Mouse (Mus musculus) stomach, postnatal 0 days (tissue): Measurements from ENCODE around the gene Glt8d2. TPM values are rescaled to one million over a fixed set of nuclear protein-coding genes. Genes with fewer than 3 reads are reported as not detected.

Experiments used
- ATAC-seq: fragments of 200-750 bp; cut with Nextera tagmentation; 2 replicates; pipeline ENCODE4 v1.8.0; 2017; ENCODE audit not compliant: low FRiP score, low TSS enrichment
- DNase-seq: peaks from one replicate; pipeline ENCODE4 v3.0.0-alpha.2; 2016; ENCODE audit warnings: low spot score
- H3K27ac ChIP-seq: fragments of 300-500 bp; sonication (generic); replicated peaks from 2 replicates; pipeline ENCODE4 v1.5.1; 2014; ENCODE audit warnings: mild to moderate bottlenecking, control low read depth
- H3K27me3 ChIP-seq: fragments of 300-500 bp; sonication (generic); 2 replicates; pipeline ENCODE4 v1.6.1; 2014; ENCODE audit warnings: low read length; ENCODE audit not compliant: control insufficient read depth, insufficient read depth
- H3K36me3 ChIP-seq: fragments of 300-500 bp; sonication (generic); 2 replicates; pipeline ENCODE4 v1.6.1; 2014; ENCODE audit warnings: low read length, mixed read lengths; ENCODE audit not compliant: control insufficient read depth, insufficient read depth
- H3K4me1 ChIP-seq: fragments of 300-500 bp; sonication (generic); replicated peaks from 2 replicates; pipeline ENCODE4 v1.6.1; 2014; ENCODE audit warnings: antibody characterized with exemption; ENCODE audit not compliant: control insufficient read depth, insufficient read depth
- H3K4me2 ChIP-seq: fragments of 300-500 bp; sonication (generic); replicated peaks from 2 replicates; pipeline ENCODE4 v1.6.1; 2014; ENCODE audit warnings: low read depth, mild to moderate bottlenecking, control low read depth, moderate library complexity
- H3K4me3 ChIP-seq: fragments of 300-500 bp; sonication (generic); 2 replicates; pipeline ENCODE4 v1.5.1; 2014; ENCODE audit warnings: low read depth, low read length, control low read depth
- H3K9ac ChIP-seq: fragments of 300-500 bp; sonication (generic); 2 replicates; pipeline ENCODE4 v1.6.1; 2014; ENCODE audit warnings: mild to moderate bottlenecking, low read length, control low read depth, mixed read lengths
- H3K9me3 ChIP-seq: fragments of 300-500 bp; sonication (generic); 2 replicates; pipeline ENCODE4 v1.6.1; 2016; ENCODE audit warnings: low read length; ENCODE audit not compliant: control insufficient read depth
- CTCF ChIP-seq: IDR thresholded peaks from 2 replicates; pipeline ENCODE4 v1.5.1; 2016; ENCODE audit warnings: antibody characterized with exemption, low read depth, mild to moderate bottlenecking, moderate library complexity
- EP300 ChIP-seq: optimal IDR thresholded peaks from 2 replicates; pipeline ENCODE3; 2016; ENCODE audit warnings: antibody characterized with exemption
- WGBS: fragments of 180-500 bp; shearing (Covaris S2); extraction: QIAGEN DNeasy Blood & Tissue Kit; methylation state at CpG from one replicate; pipeline ENCODE4 v1.1.7; 2014; 5-methylcytosine and 5-hydroxymethylcytosine counted together
- polyA plus RNA-seq: library from polyadenylated mRNA; unstranded; fragments of >200 nt; fragmentation: Nextera tagmentation; extraction: Ambion mirVana; gene quantifications from 2 replicates; pipeline ENCODE4 v1.2.1, GENCODE M21; 2015

Glt8d2 gene
- polyA plus RNA-seq, 1 experiment from 2014 or later: 3.0 TPM

DNA sequence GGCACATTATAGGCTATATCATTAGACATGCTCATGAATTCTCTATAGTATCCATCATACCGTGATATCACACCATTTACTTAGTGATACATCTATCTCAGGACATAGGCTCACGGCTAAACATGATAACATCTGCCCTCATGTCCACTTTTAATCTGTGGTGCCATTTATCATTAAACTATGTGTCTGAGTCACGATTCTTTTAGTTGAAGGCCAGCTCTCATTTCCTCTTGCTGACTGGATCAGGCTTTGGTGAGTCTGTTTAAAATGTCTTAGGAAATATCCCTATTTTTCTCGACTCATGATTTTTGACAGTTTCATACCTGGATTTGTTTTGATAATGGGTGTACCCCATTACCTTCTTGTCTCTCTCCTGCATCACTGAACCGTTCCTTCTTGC lies 5.5 kb upstream of the Glt8d2 start, which contains the start of gene Hcfc2:
Hcfc2 (plus strand) TSS at position 205 of the 400 bp plus-strand sequence.
- no peak for TF ChIP-seq CTCF
- TF ChIP-seq EP300: no peak
- Histone ChIP-seq H3K4me2 (no peak within 1 kb of the TSS), H3K4me3 (no peak within 1 kb of the TSS), H3K9ac (no peak within 1 kb of the TSS), H3K9me3 (no peaks in the 10 kb centered on the region), H3K36me3 (no peaks in the 10 kb centered on the region), H3K27ac (no peak within 1 kb of the TSS), H3K27me3 (no peaks in the 10 kb centered on the region), H3K4me1 (peaks cover 4% of the 10 kb centered on the region)
- WGBS: 56% methylated on average over 5 of the region's 5 CpGs
- no peak for ATAC-seq
- DNase-seq: no peak

DNA sequence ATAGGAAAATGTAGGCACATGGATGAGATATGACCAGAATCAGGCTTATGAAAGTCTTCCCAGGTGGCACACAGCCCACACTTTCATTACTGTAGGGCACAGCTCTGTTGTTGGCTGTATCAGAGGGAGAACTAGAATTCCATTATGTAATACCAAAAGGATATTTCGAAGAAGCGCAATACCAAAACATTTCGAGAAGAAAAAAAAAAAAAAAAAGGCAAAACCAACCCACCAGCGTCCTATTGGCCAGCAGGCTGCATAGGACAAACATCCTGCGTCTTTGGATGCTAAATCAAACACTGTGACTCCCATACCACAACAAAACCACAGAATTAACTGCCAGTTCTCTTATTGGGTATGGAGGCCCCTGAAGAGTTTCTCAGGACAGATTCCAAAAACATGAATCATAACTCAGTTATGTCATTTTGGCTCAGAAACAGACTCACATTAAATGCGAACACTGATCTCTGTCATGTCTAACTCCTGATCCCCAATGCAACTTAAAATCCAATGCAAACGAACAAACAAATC lies 704 bp downstream of the Glt8d2 start:
- H3K9ac ChIP-seq: no peak overlapping the region; the same call in 1 of the 2 replicates

DNA sequence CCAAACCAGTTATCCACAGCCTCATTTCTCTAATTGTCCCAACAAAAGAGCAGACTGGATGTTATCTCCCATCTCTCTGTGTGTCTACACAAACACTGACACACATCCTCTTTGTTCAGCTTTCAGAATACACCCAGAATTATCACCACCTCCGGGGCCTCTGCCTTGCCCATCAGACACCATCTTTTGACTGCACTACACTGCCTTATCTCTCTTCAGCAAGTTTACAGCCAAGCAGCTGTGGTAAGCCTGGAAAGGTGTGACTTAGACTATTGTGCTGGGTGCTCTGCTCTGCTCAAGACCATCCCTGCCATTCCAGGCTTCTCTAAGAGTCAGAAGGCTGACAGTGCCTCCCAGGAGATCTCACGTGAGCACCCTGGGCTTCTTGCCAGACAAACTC lies 5.0 kb downstream of the Glt8d2 start:
- no peak for ATAC-seq
- Histone ChIP-seq H3K4me2 (no peak overlapping the region), H3K27me3 (no peaks in the 10 kb centered on the region), H3K4me1 (no peaks in the 10 kb centered on the region), H3K4me3 (no peak overlapping the region), H3K9me3 (no peaks in the 10 kb centered on the region), H3K36me3 (no peaks in the 10 kb centered on the region), H3K9ac (no peak overlapping the region), H3K27ac (no peak overlapping the region)
- WGBS: 47% methylated on average over 2 of the region's 2 CpGs
- no peak for DNase-seq
- no peak for TF ChIP-seq CTCF
- TF ChIP-seq EP300: no peak

More for the DNA sequence above, 704 bp downstream of the Glt8d2 start:
- ATAC-seq: peak; percentile 76; the same call in 1 of the 2 replicates
- no peaks in the 10 kb centered on the region for H3K4me1 ChIP-seq
- H3K9me3 ChIP-seq: no peaks in the 10 kb centered on the region
- WGBS: 41% methylated on average over 7 of the region's 7 CpGs
- DNase-seq: no peak
- peak overlapping the region; percentile 31 for H3K4me3 ChIP-seq
- no peaks in the 10 kb centered on the region for H3K27me3 ChIP-seq
- TF ChIP-seq EP300 (no peak), CTCF (no peak)
- H3K4me2 ChIP-seq: peak overlapping the region; percentile 50
- peak overlapping the region; percentile 79 for H3K27ac ChIP-seq
- no peaks in the 10 kb centered on the region for H3K36me3 ChIP-seq

DNA sequence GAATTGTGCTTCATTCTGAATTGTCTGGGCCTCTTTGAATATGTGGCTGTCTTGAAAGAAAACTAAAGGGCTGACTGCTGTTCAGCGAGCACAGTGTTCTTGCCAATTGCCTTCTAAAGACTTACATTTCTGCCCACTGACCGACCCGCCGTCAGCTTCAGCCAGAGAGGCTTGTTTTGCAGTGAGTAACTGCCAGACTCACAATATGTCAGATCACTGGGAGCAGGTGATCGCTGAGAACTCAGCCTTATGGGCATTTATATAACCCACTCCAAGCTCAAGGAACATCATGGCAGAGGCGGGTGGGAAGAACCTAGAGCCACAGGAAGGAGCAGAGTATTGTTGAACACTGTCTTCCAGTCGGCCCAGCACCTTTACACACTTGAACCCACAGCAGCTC lies 8.8 kb downstream of the Glt8d2 start:
- no peak overlapping the region for H3K9ac ChIP-seq

DNA sequence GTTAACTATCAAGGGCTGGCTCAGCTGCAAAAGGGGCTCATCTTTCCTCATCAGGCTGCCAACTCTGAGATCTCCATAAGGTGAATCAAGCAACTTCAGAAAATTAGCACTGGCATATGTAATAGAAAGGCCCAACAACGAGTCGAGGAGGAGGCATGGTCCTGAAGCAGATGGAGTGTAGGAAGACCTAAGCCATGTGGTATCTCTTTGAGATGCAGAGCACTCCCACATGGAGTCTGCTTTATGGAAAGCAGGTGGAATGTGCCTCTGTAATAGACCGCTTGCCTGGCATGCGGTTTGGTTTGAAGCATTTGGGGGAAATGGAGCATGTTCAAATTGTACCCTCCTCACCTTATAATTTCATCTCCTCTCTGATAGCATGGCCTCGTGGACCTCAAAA lies 9.7 kb downstream of the Glt8d2 start:
- TF ChIP-seq EP300 (no peak), CTCF (no peak)
- WGBS: 93% methylated on average over 5 of the region's 5 CpGs
- Histone ChIP-seq H3K9ac (no peak overlapping the region), H3K4me2 (no peak overlapping the region), H3K4me1 (no peaks in the 10 kb centered on the region), H3K4me3 (no peak overlapping the region), H3K27ac (no peak overlapping the region), H3K27me3 (no peaks in the 10 kb centered on the region), H3K36me3 (no peaks in the 10 kb centered on the region), H3K9me3 (no peaks in the 10 kb centered on the region)
- DNase-seq (no peak), ATAC-seq (no peak)

More for the DNA sequence above, 8.8 kb downstream of the Glt8d2 start:
- Histone ChIP-seq H3K4me2 (no peak overlapping the region), H3K27ac (no peak overlapping the region), H3K4me1 (no peaks in the 10 kb centered on the region), H3K4me3 (no peak overlapping the region), H3K27me3 (no peaks in the 10 kb centered on the region), H3K9me3 (no peaks in the 10 kb centered on the region), H3K36me3 (no peaks in the 10 kb centered on the region)
- 85% methylated on average over 7 of the region's 7 CpGs for WGBS
- no peak for DNase-seq
- TF ChIP-seq EP300 (no peak), CTCF (no peak)
- no peak for ATAC-seq

DNA sequence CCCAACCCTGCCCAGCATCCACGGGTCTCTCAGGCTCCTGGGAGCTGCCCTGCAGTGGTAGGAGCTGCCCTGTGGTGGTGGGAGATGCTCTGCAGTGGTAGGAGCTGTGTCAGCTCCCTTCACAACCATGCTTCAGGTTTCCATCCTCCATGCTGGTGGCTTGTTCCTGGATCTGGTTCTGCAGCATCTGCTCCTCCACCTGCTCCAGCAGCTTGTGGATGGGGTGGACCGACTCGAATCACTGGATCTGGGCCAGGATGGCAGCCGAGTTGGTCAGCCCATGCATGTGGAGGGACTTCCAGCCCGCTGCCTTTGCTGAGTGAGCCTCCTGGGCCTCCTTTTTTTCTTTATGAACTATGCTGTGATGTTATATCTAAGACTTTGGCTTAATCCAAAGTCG lies 13.5 kb downstream of the Glt8d2 start:
- WGBS: 77% methylated on average over 6 of the region's 6 CpGs
- TF ChIP-seq EP300: no peak
- no peak for TF ChIP-seq CTCF
- Histone ChIP-seq H3K9ac (no peak overlapping the region), H3K27me3 (no peaks in the 10 kb centered on the region), H3K36me3 (no peaks in the 10 kb centered on the region), H3K4me1 (no peaks in the 10 kb centered on the region), H3K9me3 (no peaks in the 10 kb centered on the region), H3K27ac (no peak overlapping the region), H3K4me3 (no peak overlapping the region), H3K4me2 (no peak overlapping the region)
- DNase-seq: no peak
- no peak for ATAC-seq
